Mouse (Mus musculus) forebrain, embryonic 14.5 days (tissue): ENCODE data around the gene Cln6. TPM values are rescaled to one million over a fixed set of nuclear protein-coding genes. Genes with fewer than 3 reads are reported as not detected.
"Not testable (repeated sequence)": the region's sequence is repeated elsewhere in the genome, so short reads cannot be mapped to it uniquely, and the experiment has no call there.

Source experiments
- ATAC-seq: fragments of 200-750 bp; cut with Nextera tagmentation; 2 replicates; pipeline ENCODE4 v1.8.0; 2017; ENCODE audit warnings: mild to moderate bottlenecking, moderate library complexity
- DNase-seq: peaks from one replicate; pipeline ENCODE4 v3.0.0-alpha.2; 2015; ENCODE audit warnings: low spot score
- H3K27ac ChIP-seq: fragments of 300-500 bp; sonication (generic); 2 replicates; pipeline ENCODE4 v1.5.1; 2014; ENCODE audit warnings: low read depth, mild to moderate bottlenecking, control low read depth, low read length, moderate library complexity
- H3K27me3 ChIP-seq: fragments of 300-500 bp; sonication (generic); replicated peaks from 2 replicates; pipeline ENCODE4 v1.6.1; 2014; ENCODE audit warnings: low read length, control low read depth, mixed read lengths; ENCODE audit not compliant: control insufficient read depth, insufficient read depth
- H3K36me3 ChIP-seq: fragments of 300-500 bp; sonication (generic); 2 replicates; pipeline ENCODE4 v1.6.1; 2014; ENCODE audit warnings: low read length, control low read depth; ENCODE audit not compliant: control insufficient read depth, insufficient read depth
- H3K4me1 ChIP-seq: fragments of 300-500 bp; sonication (generic); 2 replicates; pipeline ENCODE4 v1.6.1; 2014; ENCODE audit warnings: antibody characterized with exemption, low read length, control low read depth; ENCODE audit not compliant: control insufficient read depth, insufficient read depth
- H3K4me2 ChIP-seq: fragments of 300-500 bp; sonication (generic); 2 replicates; pipeline ENCODE4 v1.6.1; 2014; ENCODE audit warnings: mild to moderate bottlenecking, control low read depth, low read length
- H3K4me3 ChIP-seq: fragments of 300-500 bp; sonication (generic); 2 replicates; pipeline ENCODE4 v1.5.1; 2014; ENCODE audit warnings: low read depth, low read length, control low read depth
- H3K9ac ChIP-seq: fragments of 300-500 bp; sonication (generic); 2 replicates; pipeline ENCODE4 v1.6.1; 2014; ENCODE audit warnings: mild to moderate bottlenecking, low read length, control low read depth, moderate library complexity
- H3K9me3 ChIP-seq: fragments of 300-500 bp; sonication (generic); replicated peaks from 2 replicates; pipeline ENCODE4 v1.6.1; 2016; ENCODE audit warnings: low read length, control low read depth, mixed read lengths; ENCODE audit not compliant: control insufficient read depth
- WGBS: fragments of 180-500 bp; shearing (Covaris S2); extraction: QIAGEN DNeasy Blood & Tissue Kit; methylation state at CpG from one replicate; pipeline ENCODE4 v1.1.7; 2014; 5-methylcytosine and 5-hydroxymethylcytosine counted together
- polyA plus RNA-seq: library from polyadenylated mRNA; unstranded; fragments of >200 nt; fragmentation: Nextera tagmentation; extraction: Ambion mirVana; gene quantifications from 2 replicates; pipeline ENCODE4 v1.2.1, GENCODE M21; 2014

The Cln6 gene
- polyA plus RNA-seq, 1 experiment from 2014 or later, result 4.9 TPM

DNA sequence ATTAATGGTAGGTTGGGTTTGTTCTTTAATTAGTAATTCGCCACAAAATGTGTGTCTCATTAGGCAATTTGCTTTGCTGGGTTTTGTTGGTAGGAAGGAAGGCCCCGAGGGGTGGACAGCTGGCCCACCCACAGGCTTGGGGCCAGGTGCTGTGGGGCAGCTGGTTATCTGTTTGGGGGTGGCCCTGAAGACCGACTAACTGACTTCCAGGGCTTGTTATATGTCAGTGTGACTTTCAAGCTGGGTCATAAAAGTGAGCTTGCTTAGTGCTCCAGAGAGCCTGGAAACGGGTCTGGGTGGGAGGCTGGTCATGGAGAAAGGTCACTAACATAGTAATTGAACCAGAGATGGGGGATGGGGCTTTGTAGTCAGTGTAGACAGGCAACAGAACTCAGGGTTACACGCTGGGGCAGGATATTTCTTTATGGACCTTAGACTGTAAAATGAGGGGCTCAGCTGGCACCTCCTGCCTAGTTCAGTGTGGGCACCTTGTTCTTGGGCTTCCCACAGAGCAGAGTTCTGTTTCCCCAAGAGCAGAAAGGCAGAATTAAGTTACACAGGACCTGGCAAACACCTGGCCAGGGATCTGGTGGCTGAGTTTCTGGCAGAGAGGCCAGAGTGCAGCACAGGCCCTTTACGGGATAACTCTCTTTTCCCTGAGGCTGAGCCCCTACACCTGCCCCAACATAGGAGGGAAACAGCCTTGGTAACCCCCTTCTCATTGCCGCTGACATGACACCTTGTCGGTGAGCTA lies 19.9 kb downstream of the Cln6 start:
- Histone ChIP-seq H3K4me3 (no peak overlapping the region), H3K4me1 (peaks cover 3% of the 10 kb centered on the region; the same call in 1 of the 2 replicates), H3K27ac (no peak overlapping the region), H3K36me3 (no peaks in the 10 kb centered on the region), H3K27me3 (no peaks in the 10 kb centered on the region), H3K9me3 (no peaks in the 10 kb centered on the region), H3K4me2 (no peak overlapping the region), H3K9ac (no peak overlapping the region)
- 58% methylated on average over 8 of the region's 8 CpGs for WGBS
- no peak for DNase-seq
- no peak for ATAC-seq

DNA sequence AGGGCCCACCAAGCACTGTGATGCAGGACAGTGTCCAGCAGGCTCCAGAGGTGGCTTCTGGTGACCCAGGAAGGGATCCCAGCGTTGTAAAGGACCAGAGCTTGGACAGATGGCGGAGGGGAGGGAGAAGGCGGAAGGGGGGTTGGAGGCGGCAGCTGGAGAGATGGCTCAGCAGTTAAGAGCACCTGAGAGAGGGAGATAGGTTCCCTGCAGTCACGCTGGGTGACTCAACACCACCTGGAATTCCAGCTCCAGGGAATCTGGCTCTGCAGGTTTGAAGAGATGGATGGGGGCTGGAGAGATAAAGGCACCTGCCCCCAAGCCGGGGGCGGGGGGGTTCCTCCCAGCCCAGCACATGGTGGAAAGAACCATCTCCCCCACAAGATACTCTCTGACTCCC lies 21.5 kb downstream of the Cln6 start:
- not testable (repeated sequence) for H3K9ac ChIP-seq, H3K27ac ChIP-seq, ATAC-seq, H3K9me3 ChIP-seq, DNase-seq, H3K4me1 ChIP-seq, H3K4me3 ChIP-seq, H3K27me3 ChIP-seq, H3K36me3 ChIP-seq, H3K4me2 ChIP-seq
- WGBS, result 66% methylated on average over 7 of the region's 7 CpGs

DNA sequence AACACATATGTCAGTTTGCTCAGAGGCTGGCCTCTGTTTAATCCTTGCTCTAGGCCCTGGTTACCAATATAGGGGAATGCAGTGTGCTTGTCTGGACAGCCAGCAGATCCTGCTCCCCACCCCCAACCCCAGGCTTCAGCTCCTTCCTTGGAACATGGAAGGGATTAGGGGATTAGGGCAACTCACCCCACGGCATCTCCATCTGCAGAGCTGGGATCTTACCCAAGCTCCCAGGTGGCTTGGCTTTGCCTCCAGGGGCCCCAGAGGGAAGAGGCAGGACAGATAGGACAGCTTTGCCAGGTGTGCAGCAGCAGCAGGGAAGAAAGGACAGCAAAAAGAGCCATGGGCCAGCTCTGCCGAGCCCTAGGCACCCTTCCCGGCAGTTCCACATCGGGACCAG lies 22.3 kb downstream of the Cln6 start:
- no peak overlapping the region for H3K4me2 ChIP-seq
- no peaks in the 10 kb centered on the region for H3K36me3 ChIP-seq
- 50% methylated on average over 4 of the region's 4 CpGs for WGBS
- H3K4me3 ChIP-seq, result no peak overlapping the region
- DNase-seq (no peak), ATAC-seq (no peak)
- H3K27me3 ChIP-seq, result no peaks in the 10 kb centered on the region
- H3K4me1 ChIP-seq, result peaks cover 3% of the 10 kb centered on the region; the same call in 1 of the 2 replicates
- no peak overlapping the region for H3K27ac ChIP-seq
- no peaks in the 10 kb centered on the region for H3K9me3 ChIP-seq
- no peak overlapping the region for H3K9ac ChIP-seq

DNA sequence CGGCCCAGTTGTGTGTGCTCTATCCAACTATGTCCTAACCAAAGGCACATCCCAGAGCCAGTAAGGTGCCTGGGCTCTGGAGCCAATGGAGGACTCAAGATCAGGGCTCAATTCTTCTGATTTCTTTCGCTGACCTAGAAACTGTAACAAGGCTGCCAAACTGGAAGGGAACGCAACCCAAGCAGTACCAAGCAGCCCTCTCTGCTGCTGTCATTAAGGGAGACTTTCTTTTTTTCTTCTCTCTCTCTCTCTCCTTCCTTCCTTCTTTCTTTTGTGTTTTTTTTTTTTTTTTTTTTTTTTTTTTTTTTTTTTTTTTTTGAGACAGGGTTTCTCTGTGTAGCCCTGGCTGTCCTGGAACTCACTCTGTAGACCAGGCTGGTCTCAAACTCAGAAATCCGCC lies 30.7 kb downstream of the Cln6 start:
- not testable (repeated sequence) for H3K4me2 ChIP-seq, H3K4me1 ChIP-seq, H3K9ac ChIP-seq, H3K27me3 ChIP-seq, H3K4me3 ChIP-seq, H3K27ac ChIP-seq, ATAC-seq, H3K36me3 ChIP-seq, H3K9me3 ChIP-seq, DNase-seq
- 98% methylated on average over 4 of the region's 4 CpGs for WGBS

DNA sequence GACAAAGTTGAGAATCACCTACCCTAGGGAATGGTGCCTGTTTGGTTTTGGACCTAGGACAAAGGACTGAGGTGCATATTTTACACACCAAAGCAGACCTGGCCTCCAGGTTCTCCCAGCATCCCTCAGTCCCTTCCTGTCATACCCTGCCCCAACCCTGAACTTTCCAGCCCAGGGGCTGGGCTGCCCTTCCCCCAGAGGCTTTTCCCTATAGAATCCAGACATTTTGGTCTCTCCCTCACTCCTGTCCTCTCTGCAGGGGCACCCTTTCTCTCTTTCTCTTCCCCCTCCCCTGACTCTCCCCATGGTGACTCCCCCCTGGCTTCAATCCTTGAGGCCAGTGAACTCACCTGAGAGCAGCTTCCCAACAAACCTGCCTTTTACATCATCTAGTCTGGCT lies 32.1 kb downstream of the Cln6 start:
- H3K9me3 ChIP-seq, result no peaks in the 10 kb centered on the region
- no peaks in the 10 kb centered on the region for H3K27me3 ChIP-seq
- H3K9ac ChIP-seq, result no peak overlapping the region
- H3K4me3 ChIP-seq, result no peak overlapping the region
- no peak for ATAC-seq
- H3K36me3 ChIP-seq, result no peaks in the 10 kb centered on the region
- no peak for DNase-seq
- no peak overlapping the region for H3K4me2 ChIP-seq
- no peaks in the 10 kb centered on the region for H3K4me1 ChIP-seq
- H3K27ac ChIP-seq, result no peak overlapping the region

DNA sequence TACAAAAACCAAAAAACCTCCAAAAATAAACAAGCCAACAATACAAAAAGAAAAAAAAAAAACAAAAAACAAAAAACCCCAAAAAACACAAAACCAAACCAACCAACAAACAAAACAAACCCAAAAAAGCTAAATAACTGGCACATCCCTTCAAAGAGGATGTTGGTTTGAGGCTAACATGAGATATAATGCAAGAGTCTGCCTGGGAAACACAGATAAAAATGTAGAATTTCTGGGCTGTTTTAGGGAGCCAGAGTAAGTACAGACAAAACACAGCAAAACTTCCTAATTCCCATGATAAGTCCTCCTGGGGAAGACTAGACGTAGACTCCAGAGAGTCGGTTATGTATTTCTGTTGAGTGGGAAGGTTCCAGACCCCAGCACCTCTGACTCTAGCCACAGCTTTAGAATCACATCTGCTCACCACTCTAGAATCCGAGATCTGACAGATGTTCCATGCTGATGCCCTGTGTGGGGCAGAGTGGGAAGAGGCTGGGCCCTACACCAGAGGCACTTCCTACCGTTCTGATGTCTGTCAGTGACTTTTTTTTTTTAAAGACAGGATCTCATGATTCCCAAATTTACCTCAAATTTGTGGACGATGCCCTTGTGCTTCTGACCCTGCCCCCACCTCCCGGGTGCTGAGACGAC lies 38.5 kb downstream of the Cln6 start:
- H3K27ac ChIP-seq, result no peak overlapping the region
- H3K27me3 ChIP-seq, result no peaks in the 10 kb centered on the region
- DNase-seq (no peak), ATAC-seq (no peak)
- no peaks in the 10 kb centered on the region for H3K4me1 ChIP-seq
- no peak overlapping the region for H3K4me2 ChIP-seq
- WGBS, result 92% methylated on average over 7 of the region's 7 CpGs
- H3K9me3 ChIP-seq, result no peaks in the 10 kb centered on the region
- H3K36me3 ChIP-seq, result peaks cover 12% of the 10 kb centered on the region
- H3K9ac ChIP-seq, result no peak overlapping the region
- no peak overlapping the region for H3K4me3 ChIP-seq

DNA sequence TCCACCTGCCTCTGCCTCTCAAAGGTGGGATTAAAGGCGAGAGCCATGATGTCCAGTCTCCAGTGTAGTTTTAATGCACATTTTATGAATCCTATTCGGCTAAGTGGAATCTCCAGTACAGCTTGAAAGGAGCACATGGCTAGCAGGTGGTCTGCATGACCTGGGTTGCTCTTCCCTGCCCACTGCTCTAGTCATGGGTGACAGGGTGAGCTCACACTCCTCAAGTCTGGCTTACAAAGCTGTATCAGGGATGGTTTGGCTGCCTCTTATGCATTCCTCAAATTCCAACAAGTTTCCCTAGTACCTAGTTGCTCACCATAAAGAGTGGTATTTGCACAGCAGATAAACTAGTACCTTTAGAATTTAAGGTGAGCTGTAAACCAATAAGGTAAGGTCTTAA lies 39.2 kb downstream of the Cln6 start:
- DNase-seq (no peak), ATAC-seq (no peak)

DNA sequence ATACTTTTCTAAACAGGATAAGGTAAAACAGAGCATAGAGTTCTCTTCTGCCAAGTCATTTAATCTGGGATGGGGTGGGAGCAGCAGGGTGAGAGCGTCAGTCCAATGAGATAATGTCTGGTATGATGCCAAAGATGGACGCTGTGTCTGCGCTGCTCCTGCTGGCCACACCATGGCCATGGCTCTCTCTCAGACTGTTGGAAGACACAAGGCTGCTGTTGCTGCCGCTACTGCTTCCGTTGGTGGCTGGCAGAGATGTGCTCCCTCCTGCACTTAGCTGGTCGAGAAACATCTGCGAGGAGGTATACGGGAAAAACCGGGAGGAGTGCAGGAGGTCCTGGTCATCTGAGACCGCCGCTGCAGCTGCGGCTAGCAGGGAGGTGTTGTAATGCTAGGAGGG lies 43.3 kb downstream of the Cln6 start:
- H3K9me3 ChIP-seq, result no peaks in the 10 kb centered on the region
- no peak overlapping the region for H3K27ac ChIP-seq
- H3K36me3 ChIP-seq, result peaks cover 46% of the 10 kb centered on the region
- no peak overlapping the region for H3K4me3 ChIP-seq
- no peaks in the 10 kb centered on the region for H3K27me3 ChIP-seq
- no peaks in the 10 kb centered on the region for H3K4me1 ChIP-seq
- 85% methylated on average over 12 of the region's 12 CpGs for WGBS
- no peak overlapping the region for H3K4me2 ChIP-seq
- no peak overlapping the region for H3K9ac ChIP-seq
- DNase-seq (no peak), ATAC-seq (no peak)

More for the DNA sequence above, 39.2 kb downstream of the Cln6 start:
- WGBS, result 87% methylated on average over 2 of the region's 2 CpGs
- Histone ChIP-seq H3K9ac (no peak overlapping the region), H3K27me3 (no peaks in the 10 kb centered on the region), H3K4me1 (no peaks in the 10 kb centered on the region), H3K36me3 (peaks cover 18% of the 10 kb centered on the region), H3K4me3 (no peak overlapping the region), H3K27ac (no peak overlapping the region), H3K9me3 (no peaks in the 10 kb centered on the region), H3K4me2 (no peak overlapping the region)

DNA sequence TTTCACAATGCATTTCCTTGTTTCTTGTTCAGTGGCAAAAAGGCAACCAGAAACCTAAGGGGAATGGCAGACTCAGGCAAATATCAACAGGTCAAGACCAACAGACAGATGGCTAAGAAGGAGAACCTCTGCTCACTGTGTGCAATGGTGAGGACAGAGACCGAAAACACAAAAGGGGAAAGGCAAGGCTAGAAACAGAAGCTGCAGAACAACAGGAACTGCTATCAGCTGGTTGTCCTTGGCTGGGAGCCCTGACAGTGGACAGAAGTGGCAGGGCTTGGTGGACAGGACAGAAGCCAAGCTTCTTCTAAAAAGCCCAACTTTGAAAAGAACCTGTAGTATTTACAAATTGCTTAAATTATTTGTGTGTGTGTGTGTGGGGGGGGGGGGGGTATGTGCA lies 55.9 kb downstream of the Cln6 start:
- WGBS, result 91% methylated on average over 1 of the region's 1 CpGs
- ATAC-seq (no peak), DNase-seq (no peak)
- H3K4me1 ChIP-seq, result no peaks in the 10 kb centered on the region
- no peak overlapping the region for H3K9ac ChIP-seq
- no peak overlapping the region for H3K4me3 ChIP-seq
- peaks cover 36% of the 10 kb centered on the region for H3K36me3 ChIP-seq
- no peaks in the 10 kb centered on the region for H3K27me3 ChIP-seq
- H3K27ac ChIP-seq, result no peak overlapping the region
- H3K9me3 ChIP-seq, result no peaks in the 10 kb centered on the region
- H3K4me2 ChIP-seq, result no peak overlapping the region
